Mouse (Mus musculus) heart, adult 2 months (tissue): Measurements from ENCODE around the gene Prr14. TPM values are rescaled to one million over a fixed set of nuclear protein-coding genes. Genes with fewer than 3 reads are reported as not detected.
A peak's percentile ranks its signal among the peaks of the same experiment; 100 is the strongest.

Source experiments
- DNase-seq, 2 experiments: peaks; one replicate each; pipeline ENCODE4 v3.0.0; 2021
- H3K27ac ChIP-seq: fragments of 200-600 bp; 2 replicates; pipeline ENCODE4 v1.8.1; 2022
- H3K27me3 ChIP-seq: fragments of 200-500 bp; 2 replicates; pipeline ENCODE4 v1.6.1; 2012; ENCODE audit warnings: mild to moderate bottlenecking, low read length, inconsistent platforms, mixed read lengths; ENCODE audit not compliant: control insufficient read depth, insufficient read depth
- H3K36me3 ChIP-seq: fragments of 200-500 bp; 2 replicates; pipeline ENCODE4 v1.6.1; 2012; ENCODE audit warnings: low read length, inconsistent platforms; ENCODE audit not compliant: control insufficient read depth, insufficient read depth
- H3K4me1 ChIP-seq: fragments of 200-500 bp; 2 replicates; pipeline ENCODE4 v1.6.1; 2011; ENCODE audit warnings: low read length; ENCODE audit not compliant: control insufficient read depth, insufficient read depth
- H3K4me3 ChIP-seq: fragments of 200-600 bp; 2 replicates; pipeline ENCODE4 v1.8.1; 2022
- H3K79me2 ChIP-seq: fragments of 200-500 bp; replicated peaks from 2 replicates; pipeline ENCODE4 v1.6.1; 2012; ENCODE audit warnings: mild to moderate bottlenecking, inconsistent platforms, low read length, moderate library complexity, mixed read lengths; ENCODE audit not compliant: control insufficient read depth, insufficient read depth
- H3K9ac ChIP-seq: fragments of 200-500 bp; 2 replicates; pipeline ENCODE4 v1.6.1; 2012; ENCODE audit warnings: low read depth, mild to moderate bottlenecking, control low read depth, inconsistent platforms, low read length, mixed read lengths
- CTCF ChIP-seq: fragments of 200-600 bp; IDR thresholded peaks from 2 replicates; pipeline ENCODE4 v1.8.1; 2022; ENCODE audit warnings: antibody characterized with exemption, mild to moderate bottlenecking, moderate library complexity
- EP300 ChIP-seq: fragments of 200-500 bp; IDR thresholded peaks from 2 replicates; pipeline ENCODE4 v1.6.1; 2011; ENCODE audit warnings: low read depth, low read length, control low read depth; ENCODE audit not compliant: insufficient read depth
- POLR2A ChIP-seq: fragments of 200-500 bp; IDR thresholded peaks from 2 replicates; pipeline ENCODE4 v1.6.1; 2011; ENCODE audit warnings: mild to moderate bottlenecking, low read depth, low read length, control low read depth; ENCODE audit not compliant: insufficient read depth
- WGBS: fragments of 180-500 bp; shearing (Covaris S2); methylation state at CpG from one replicate; pipeline ENCODE4 v1.1.7; 2018; 5-methylcytosine and 5-hydroxymethylcytosine counted together
- intact Hi-C: fragments of 180-260 bp; cut with DNase I; formaldehyde crosslinking; loops from one replicate; pipeline ENCODE4 v1.15.1; 2025
- polyA plus RNA-seq: library from polyadenylated mRNA; depleted of rRNA; stranded (reverse); fragments of >200 nt; gene quantifications from 2 replicates; pipeline ENCODE4 v1.2.3, GENCODE M21; 2012
- total RNA-seq, 2 experiments: library from RNA; stranded (reverse); gene quantifications; 2 replicates each; pipeline ENCODE4 v1.2.3; 2021

Prr14 gene
- total and polyA plus RNA-seq, 3 experiments = 23.1 to 45.6 (median 28.0) TPM

DNA sequence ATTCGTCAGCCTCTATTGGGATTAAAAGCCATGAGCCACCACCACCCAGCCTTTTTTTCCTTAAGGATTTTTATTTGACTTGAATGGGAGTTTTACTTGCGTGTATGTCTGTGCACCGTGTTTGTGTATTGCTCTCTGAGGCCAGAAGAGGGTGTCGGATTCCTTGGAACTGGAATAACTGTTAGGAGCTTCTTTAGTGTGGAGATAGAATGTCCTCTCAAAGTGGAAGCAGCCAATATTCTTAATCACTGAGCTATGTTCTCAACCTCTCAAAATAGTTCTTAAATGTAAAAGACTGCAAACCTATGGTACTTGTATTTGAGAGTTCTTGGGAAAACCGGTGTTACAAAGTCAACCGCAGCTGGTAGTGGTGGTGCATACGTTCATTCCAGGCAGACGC lies 51.8 kb downstream of the Prr14 start:
- intact Hi-C loops = loop anchor here (2.0 to 10.0 kb wide), 5 partner anchors 30 to 259 kb away; partner anchors contain the start of genes Ccdc189, Orai3 and Rnf40
- Histone ChIP-seq H3K27ac (peak overlapping the region; percentile 98), H3K9ac (no peak overlapping the region), H3K27me3 (no peaks in the 10 kb centered on the region), H3K79me2 (0 out of 2 replicates have a peak, but pooled peaks cover 1% of the 10 kb centered on the region), H3K4me1 (peaks cover 6% of the 10 kb centered on the region), H3K36me3 (peaks cover 17% of the 10 kb centered on the region), H3K4me3 (peak overlapping the region; percentile 93)
- no peak for DNase-seq
- WGBS = 40% methylated on average over 8 of the region's 8 CpGs
- TF ChIP-seq EP300 (no peak), POLR2A (no peak), CTCF (peak; percentile 51)

DNA sequence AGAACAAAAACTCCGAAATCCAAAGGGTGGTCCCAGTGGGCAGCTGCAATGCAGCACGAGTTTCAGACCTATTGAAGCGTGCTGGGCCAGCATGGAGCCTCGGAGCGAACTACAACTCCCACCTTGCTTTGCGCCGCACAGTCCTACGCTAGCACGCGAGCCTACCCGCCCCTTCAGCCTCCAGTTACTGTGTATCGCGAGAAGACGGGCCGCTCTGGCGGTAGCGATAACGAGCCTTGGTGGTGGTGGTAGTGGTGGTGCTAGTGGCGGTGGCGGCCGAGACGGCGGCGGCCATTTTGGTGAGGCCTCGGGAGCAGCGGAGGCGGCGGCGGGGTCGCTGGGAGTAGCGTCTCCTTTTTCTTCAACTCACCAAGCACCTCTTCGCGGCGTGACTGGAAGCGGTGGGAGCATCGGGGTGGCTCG lies 52.4 kb downstream of the Prr14 start, which contains the start of gene Srcap:
TSS of gene Srcap (plus strand) at position 176 of the 423 bp plus-strand sequence.
- H3K9ac ChIP-seq = peak within 1 kb of the TSS; percentile 96
- 0 out of 2 replicates have a peak, but pooled peaks cover 1% of the 10 kb centered on the region for H3K79me2 ChIP-seq
- H3K27me3 ChIP-seq = no peaks in the 10 kb centered on the region
- peaks cover 6% of the 10 kb centered on the region for H3K4me1 ChIP-seq
- H3K4me3 ChIP-seq = peak within 1 kb of the TSS; percentile 93
- TF ChIP-seq EP300 (peak; percentile 79; the same call in 1 of the 2 replicates), CTCF (no peak), POLR2A (peak; percentile 89)
- H3K27ac ChIP-seq = peak within 1 kb of the TSS; percentile 98
- WGBS = under 1% methylated on average over 37 of the region's 37 CpGs
- peaks cover 19% of the 10 kb centered on the region for H3K36me3 ChIP-seq
- intact Hi-C loops = loop anchor here (2.0 to 10.0 kb wide), 5 partner anchors 31 to 260 kb away; partner anchors contain the start of genes Ccdc189, Orai3 and Rnf40
- peak; percentile 93 to 97 for DNase-seq

DNA sequence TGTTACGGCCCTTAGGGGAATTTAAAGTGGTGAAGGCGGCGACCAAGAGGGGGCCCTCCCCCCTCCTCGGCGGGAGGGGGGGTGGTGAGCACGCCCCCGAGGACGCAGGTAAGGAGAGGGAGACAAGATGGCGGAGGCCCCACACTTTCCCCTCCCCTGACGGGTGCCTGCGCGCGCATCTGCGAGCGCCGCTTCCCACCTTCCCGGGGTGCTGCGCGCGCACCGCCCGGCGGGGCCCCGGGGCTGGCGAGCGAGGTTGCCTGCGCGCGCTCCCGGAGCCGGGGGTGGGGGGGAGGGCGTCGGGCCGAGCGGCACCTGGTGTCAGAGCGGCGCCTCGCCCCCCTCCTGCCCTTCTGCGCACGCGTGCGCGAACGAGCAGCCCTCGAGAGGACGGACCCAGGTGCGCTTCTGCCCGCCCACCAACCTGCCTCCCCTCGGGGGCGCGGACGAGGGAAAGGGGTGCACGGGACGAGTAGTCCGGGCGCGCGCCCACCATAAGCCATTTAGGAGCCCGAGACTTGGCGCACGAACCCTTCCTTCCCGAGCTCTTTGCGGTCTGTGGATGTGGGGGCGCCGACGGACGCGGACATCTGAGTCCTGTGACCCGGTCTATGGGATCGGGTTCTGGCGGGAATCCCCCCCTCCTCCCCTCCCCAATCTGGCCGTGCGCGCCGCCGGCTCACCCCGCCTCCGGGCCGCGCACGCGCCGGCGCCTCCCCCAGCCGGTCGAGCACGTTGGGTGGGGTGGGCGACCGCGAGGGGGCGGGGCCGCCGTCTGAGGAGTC lies 53.0 kb downstream of the Prr14 start:
- TF ChIP-seq POLR2A = peak; percentile 36; the same call in 1 of the 2 replicates
- TF ChIP-seq EP300 = no peak
- no peak for TF ChIP-seq CTCF
- peaks cover 1% of the 10 kb centered on the region; the same call in 1 of the 2 replicates for H3K79me2 ChIP-seq
- H3K9ac ChIP-seq = peak overlapping the region; percentile 96
- H3K27me3 ChIP-seq = no peaks in the 10 kb centered on the region
- H3K4me1 ChIP-seq = peaks cover 6% of the 10 kb centered on the region
- peaks cover 22% of the 10 kb centered on the region for H3K36me3 ChIP-seq
- intact Hi-C loops = loop anchor here (5.0 to 10.0 kb wide), 4 partner anchors 75 to 260 kb away; partner anchors contain the start of genes Ccdc189, Orai3 and Rnf40
- under 1% methylated on average over 85 of the region's 93 CpGs for WGBS
- DNase-seq = peak; percentile 84 to 94
- peak overlapping the region; percentile 93 for H3K4me3 ChIP-seq
- H3K27ac ChIP-seq = peak overlapping the region; percentile 98

DNA sequence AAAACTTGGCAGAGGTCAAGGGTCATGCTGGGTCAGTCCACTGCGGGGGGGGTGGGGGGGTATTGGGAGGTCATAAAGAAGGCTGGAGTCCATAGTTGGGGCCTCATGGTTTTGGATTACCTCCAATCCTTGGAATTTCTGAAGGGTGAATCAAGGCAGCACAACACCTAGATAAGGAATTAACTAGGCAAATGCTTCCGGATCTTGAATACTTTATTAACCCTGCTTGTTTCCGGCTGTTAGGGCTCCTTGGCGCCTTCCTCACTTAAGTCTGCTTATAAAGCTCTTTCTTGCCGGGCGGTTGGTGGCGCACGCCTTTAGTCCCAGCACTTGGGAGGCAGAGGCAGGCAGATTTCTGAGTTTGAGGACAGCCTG lies 53.6 kb downstream of the Prr14 start:
- peaks cover 6% of the 10 kb centered on the region for H3K4me1 ChIP-seq
- H3K9ac ChIP-seq = peak overlapping the region; percentile 96; the same call in 1 of the 2 replicates
- peak overlapping the region; percentile 93 for H3K4me3 ChIP-seq
- no peaks in the 10 kb centered on the region for H3K27me3 ChIP-seq
- intact Hi-C loops = loop anchor here (5.0 to 10.0 kb wide), 4 partner anchors 74 to 261 kb away; partner anchors contain the start of genes Ccdc189, Orai3 and Rnf40
- TF ChIP-seq EP300 = no peak
- no peak for TF ChIP-seq CTCF
- no peak for TF ChIP-seq POLR2A
- peaks cover 25% of the 10 kb centered on the region for H3K36me3 ChIP-seq
- peaks cover 1% of the 10 kb centered on the region; the same call in 1 of the 2 replicates for H3K79me2 ChIP-seq
- WGBS = 16% methylated on average over 8 of the region's 8 CpGs
- peak overlapping the region; percentile 98 for H3K27ac ChIP-seq
- peak in 1 of 2 experiments; percentile 42 for DNase-seq

DNA sequence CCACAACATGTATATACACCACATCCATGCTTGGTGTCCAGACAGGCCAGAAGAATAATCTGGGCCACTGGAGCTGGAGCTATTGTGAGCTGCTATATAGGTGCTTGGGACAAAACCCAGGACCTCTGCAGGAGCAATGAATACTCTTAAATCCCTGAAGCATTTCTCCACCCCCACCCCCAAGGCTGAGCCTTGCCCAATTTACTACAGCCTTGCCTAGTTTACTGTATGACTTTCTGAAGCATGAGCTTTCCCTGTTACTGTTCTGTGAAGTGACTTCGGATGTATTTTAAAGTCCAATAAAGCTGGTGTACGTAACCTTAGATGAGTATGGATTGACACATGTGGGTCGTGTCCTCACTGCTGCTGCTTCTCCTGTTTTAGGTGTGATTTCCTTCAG lies 54.4 kb downstream of the Prr14 start:
- TF ChIP-seq CTCF = no peak
- Histone ChIP-seq H3K4me1 (peaks cover 6% of the 10 kb centered on the region), H3K27me3 (no peaks in the 10 kb centered on the region), H3K79me2 (peaks cover 1% of the 10 kb centered on the region; the same call in 1 of the 2 replicates), H3K36me3 (peaks cover 25% of the 10 kb centered on the region), H3K27ac (peak overlapping the region; percentile 98), H3K4me3 (no peak overlapping the region), H3K9ac (peak overlapping the region; percentile 29; the same call in 1 of the 2 replicates)
- intact Hi-C loops = loop anchor here (5.0 to 10.0 kb wide), 4 partner anchors 74 to 261 kb away; partner anchors contain the start of genes Ccdc189, Orai3 and Rnf40
- WGBS = 51% methylated on average over 3 of the region's 3 CpGs
- DNase-seq = no peak
